Mouse (Mus musculus): Measurements from ENCODE around the gene Gm7137.
"Not testable (repeated sequence)": the region's sequence is repeated elsewhere in the genome, so short reads cannot be mapped to it uniquely, and the experiment has no call there.

The Gm7137 gene

DNA sequence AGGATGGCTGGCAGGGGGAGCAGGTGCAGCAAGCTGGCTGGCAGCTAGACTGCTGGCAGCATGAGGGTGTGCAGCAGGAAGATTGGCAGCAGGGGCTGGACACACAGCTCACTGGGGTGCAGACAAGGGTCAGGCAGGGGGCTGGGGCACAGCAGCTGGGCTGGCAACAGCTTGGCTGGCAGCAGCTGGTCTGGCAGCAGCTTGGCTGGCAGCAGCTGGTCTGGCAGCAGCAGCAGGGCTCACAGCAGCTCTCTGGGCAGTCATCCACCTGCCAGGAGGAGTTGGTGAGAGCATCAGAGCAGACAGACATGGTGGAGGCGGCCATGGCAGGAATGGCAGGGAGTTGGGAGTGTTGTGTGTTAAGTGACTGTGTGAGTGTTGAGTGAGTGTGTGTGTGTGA lies at the start of gene Gm7137:
TSS of gene Gm7137 (minus strand) at position 325 of the 400 bp plus-strand sequence.
- DNase-seq (ENCODE audit: low read depth in 2 of 2, low spot score in 2 of 2): not testable (repeated sequence)

DNA sequence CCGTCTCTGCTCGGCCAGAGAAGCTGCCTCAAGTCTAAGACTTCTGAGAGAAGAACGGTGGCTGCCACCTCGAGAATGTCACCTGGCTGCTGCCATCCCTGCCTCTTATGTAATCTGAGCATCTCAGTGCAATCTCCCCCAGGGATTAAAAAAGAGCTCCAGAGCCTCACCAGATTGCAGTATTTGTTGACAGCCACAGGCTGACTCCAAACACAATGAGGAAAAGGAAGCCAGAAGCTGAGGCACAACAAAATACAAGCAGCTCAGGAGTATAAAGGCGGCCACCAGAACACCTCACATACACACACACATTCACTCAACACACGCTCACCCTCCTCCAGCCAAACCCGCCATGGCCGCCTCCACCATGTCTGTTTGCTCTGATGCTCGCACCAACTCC lies 47.6 kb upstream of the Gm7137 start, which contains the start of gene Krtap10-10:
TSS of gene Krtap10-10 (plus strand) at position 301 of the 400 bp plus-strand sequence.
- DNase-seq (ENCODE audit: low read depth in 2 of 2, low spot score in 2 of 2): no peak

DNA sequence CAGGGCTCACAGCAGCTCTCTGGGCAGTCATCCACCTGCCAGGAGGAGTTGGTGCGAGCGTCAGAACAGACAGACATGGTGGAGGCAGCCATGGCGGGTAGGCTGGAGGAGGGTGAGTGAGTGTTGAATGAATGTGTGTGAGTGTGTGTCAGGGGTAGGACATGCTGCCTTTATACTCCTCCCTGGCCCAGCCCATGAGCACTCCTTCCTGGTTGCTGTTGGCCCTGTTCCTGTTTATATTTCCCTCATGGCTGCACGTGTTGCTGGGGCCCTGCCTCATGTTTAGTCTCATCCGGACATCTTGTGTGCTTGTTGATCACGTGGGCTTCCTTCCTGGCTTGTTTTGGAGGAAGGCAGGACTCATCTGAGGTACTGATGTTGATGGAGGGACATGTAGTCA lies 39.0 kb upstream of the Gm7137 start, which contains the start of gene Krtap10-4:
TSS of gene Krtap10-4 (minus strand) at position 145 of the 400 bp plus-strand sequence.
- no peak for DNase-seq (ENCODE audit: low read depth in 2 of 2, low spot score in 2 of 2)

DNA sequence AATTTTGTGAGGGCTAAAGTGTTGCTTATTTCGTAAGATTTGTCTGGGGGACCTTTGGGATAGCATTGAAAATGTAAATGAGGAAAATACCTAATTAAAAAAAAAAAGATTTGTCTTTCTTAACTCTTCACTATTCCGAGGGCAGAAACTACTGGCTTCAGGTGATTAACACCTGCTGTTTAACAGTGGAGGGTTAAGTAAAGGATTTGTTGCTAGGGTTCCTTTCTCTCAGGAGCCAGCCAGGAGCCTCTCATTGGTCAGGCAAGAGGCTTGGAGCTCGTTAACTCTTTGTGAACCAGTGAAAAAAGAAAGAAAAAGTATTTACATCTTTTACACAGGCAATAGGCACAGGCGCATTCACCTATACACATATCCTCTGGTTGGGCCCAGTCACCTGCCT lies 31.2 kb upstream of the Gm7137 start:
- no peak for DNase-seq (ENCODE audit: low read depth in 2 of 2, low spot score in 2 of 2)

DNA sequence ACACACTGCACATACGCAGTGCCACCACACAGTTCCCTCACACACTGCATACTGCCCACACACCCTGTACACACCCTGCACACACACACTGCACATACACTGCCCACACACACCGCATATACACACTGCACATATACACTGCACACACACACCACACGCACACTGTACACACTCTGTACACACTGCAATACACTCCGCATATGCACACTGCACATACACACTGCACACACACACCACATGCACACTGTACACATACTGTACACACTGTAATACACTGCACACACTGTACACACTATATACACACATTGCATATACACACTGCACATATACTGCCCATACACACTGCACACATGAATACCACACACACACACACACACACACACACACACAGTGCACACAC lies 30.5 kb upstream of the Gm7137 start:
- DNase-seq (ENCODE audit: low read depth in 2 of 2, low spot score in 2 of 2): no peak

DNA sequence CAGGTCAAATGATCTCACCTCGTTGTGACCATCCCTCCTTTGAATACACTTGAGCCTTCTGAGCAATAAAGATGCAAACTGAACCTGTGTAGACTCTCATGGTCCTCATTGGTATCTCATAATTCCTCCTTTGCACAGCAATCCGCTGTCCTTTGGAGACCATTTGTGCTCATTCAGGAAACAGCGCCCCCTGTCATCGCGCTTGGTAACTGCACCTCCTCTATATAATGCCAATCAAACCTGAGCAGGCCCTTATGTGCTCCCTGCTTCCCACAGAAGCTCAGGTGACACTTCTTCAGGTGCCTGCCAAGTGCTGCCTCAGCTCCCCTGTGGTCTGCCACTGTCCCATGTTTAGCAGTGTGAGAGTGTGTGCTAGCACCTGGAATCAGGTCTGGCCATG lies 27.5 kb upstream of the Gm7137 start:
- DNase-seq (ENCODE audit: low read depth in 2 of 2, low spot score in 2 of 2): peak in 1 of 2 experiments; percentile 4

DNA sequence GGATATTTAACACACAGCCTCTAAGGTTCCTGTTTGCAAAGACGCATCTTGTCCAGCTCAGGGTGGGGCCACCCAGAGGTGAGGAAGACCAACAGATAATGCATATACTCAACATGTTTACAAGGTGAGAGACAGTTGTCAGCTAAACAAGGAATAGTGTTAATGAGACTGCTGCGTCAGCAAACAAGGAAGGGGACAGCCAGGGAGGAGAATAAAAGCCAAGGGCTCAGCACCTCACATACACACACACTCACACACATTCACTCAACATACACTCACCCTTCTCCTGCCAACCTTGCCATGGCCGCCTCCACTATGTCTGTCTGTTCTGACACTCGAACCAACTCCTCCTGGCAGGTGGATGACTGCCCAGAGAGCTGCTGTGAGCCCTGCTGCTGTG lies 26.4 kb upstream of the Gm7137 start, which contains the start of gene Gm2696:
TSS of gene Gm2696 (plus strand) at position 301 of the 400 bp plus-strand sequence.
- DNase-seq (ENCODE audit: low read depth in 2 of 2, low spot score in 2 of 2): no peak

DNA sequence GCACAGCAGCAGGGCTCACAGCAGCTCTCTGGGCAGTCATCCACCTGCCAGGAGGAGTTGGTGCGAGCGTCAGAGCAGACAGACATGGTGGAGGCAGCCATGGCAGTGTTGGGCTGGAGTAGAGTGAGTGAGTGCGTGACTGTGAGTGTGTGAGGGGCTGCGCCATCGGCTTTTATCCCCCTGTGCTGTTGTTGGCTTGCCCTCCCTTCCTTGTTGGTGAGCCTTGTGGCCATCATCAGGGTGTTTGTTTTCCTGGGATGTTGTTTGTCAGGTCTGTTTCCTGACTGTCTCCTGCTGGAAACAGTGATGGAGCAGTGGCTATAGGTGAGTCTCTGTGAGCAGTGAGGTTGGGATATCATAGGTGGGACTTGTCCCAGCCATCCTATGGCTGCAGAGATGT lies 23.7 kb upstream of the Gm7137 start, which contains the start of gene Gm9507:
TSS of gene Gm9507 (minus strand) at position 101 of the 400 bp plus-strand sequence.
- no peak for DNase-seq (ENCODE audit: low read depth in 2 of 2, low spot score in 2 of 2)

DNA sequence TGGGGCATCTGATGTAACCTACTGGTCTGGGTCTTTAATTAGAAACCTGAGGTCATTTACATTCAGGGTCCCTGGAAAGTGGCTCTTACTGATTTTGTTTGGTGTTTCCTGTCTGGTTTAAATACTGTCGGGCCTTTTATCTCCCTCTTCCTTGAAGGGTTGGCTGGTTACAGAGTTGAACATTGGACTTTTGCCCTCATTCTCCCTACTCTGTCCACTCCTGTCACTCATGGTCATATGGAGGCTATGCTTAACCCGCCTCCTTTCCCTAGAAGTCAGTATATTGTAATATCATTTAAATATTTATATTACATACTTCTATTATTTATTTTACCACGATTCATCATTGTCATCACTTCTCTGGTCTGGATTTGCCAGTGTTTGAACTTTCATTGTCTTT lies 16.1 kb upstream of the Gm7137 start:
- no peak for DNase-seq (ENCODE audit: low read depth in 2 of 2, low spot score in 2 of 2)

DNA sequence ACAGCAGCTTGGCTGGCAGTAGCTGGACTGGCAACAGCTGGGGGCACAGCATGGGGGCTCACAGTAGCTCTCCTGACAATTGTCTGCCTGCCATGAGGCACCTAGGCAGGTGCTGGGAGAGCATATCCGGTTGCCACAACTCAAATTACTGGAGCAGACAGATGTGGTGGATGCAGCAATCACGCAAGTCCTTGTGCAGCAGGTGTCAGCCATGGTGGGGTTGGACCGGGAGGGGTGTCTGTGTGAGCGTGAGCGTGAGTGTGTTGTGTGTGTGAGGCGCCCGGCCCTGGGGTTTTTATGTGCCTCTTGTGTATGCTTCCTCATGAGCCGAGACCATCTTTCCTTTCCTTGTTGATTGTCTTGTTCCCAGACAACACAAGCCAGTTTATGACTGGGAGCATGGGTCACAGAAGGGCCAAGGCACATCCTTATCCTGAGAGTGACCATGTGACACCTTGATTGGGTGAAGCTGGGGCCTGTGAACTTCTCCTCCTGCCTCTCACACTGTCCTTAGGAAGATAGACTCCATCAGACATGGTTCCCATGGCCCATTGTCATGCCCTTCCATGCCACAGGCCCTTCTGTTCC lies 11.0 kb upstream of the Gm7137 start, which contains the start of gene Gm19668:
TSS of gene Gm19668 (minus strand) at position 213 of the 588 bp plus-strand sequence.
- DNase-seq (ENCODE audit: low read depth in 2 of 2, low spot score in 2 of 2): no peak

DNA sequence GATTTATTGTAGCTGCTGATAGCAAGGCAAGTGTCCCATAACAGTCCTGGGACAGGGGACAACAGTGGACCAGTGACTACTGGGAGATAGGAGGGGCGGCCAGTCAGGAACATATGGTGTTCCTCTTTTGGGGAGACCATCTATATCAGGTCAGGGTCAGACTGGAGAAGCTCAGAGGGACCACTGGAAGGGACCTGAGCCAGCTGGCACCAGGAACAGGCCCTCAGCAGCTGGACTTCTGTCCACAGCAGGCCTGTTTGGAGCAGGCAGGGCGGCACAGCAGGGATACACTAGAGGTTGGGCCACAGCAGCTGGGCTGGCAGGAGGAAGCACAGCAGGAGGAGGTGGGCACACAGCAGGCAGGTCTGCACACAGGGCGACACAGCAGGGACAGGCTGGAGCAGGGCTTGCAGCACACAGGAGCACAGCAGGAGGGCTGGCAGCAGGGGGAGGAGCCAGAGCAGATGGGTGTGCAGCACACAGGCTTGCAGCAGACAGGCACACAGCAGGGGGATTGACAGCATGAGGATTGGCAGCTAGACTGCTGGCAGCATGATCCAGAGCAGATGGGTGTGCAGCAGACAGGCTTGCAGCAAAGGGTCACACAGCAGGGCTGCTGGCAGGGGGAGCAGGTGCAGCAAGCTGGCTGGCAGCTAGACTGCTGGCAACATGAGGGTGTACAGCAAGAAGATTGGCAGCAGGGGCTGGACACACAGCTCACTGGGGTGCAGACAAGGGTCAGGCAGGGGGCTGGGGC lies 10.3 kb upstream of the Gm7137 start:
- not testable (repeated sequence) for DNase-seq (ENCODE audit: low read depth in 2 of 2, low spot score in 2 of 2)

DNA sequence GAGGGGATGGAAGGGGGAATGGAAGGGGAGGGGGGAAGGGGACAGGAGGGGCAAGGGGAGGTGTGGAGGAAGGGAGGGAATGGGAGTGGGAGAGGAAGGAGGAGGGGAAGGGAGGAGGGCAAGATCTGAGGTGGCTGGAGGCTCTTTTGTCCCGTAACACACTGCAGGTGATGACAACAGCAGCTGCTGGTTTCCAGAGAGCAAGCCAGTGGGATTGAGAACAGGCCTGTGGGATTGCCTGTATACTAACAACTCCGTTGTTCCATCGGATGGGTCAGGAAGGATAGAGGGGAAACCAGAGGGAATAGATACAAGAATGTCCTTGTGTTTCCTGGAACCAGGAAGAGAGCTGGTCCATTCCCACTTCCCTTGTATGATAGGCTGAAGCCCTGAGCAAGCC lies 9.7 kb upstream of the Gm7137 start:
- DNase-seq (ENCODE audit: low read depth in 2 of 2, low spot score in 2 of 2): no peak

DNA sequence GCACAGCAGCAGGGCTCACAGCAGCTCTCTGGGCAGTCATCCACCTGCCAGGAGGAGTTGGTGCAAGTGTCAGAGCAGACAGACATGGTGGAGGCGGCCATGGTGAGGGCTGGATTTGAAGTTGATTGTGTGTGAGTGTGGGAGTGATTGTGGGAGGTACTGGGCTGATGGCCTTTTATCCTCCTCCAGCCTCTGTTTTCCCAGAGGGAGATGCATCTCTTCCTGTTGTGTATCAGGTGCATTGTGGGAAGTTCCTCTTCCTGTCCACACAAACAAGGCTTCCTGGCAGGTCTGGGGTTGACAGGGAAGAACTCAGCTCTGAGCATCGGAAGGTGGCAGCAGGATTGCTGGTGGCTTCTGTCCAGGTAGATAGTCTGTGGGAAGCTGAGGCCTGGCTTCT lies 7.0 kb upstream of the Gm7137 start, which contains the start of gene Gm9639:
TSS of gene Gm9639 (minus strand) at position 101 of the 400 bp plus-strand sequence.
- no peak for DNase-seq (ENCODE audit: low read depth in 2 of 2, low spot score in 2 of 2)

DNA sequence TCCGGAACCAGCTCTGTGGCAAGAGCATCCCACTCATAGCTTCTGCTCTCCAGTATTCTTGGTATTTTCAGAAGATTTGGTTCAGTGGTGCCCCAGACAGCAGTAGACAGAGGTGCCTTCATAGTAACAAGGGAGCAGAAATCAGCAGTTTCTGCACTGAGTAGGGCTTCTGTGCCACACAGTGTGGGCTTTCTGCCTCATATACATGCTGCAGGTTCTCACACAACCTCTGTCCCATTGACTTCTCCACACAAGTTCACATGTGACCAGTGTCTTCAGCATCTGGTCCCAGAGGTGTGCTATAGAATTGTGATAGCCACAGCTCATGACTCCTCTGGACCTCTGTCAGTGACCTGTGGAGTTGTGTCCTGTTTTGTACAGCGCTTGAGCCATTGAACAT lies 621 bp upstream of the Gm7137 start:
- no peak for DNase-seq (ENCODE audit: low read depth in 2 of 2, low spot score in 2 of 2)

DNA sequence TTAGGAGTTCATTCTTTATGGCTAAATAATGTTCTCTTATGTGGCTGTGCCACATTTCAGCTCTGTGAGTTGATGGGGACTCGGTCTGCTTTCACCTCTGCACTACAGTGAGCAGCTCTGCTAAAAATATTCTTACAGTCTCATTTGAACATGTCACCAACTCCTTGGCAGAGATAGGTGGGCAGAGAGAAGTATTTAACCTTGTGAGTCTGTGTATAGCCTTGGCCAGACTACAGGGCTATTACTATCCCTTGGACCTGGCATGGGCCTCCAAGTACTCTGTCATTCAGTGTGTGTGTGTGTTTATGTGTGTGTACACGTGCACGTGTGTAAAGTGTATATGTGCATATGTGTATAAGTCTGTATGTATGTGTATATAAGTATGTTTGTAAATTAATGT lies 4.6 kb downstream of the Gm7137 start:
- not testable (repeated sequence) for DNase-seq (ENCODE audit: low read depth in 2 of 2, low spot score in 2 of 2)

DNA sequence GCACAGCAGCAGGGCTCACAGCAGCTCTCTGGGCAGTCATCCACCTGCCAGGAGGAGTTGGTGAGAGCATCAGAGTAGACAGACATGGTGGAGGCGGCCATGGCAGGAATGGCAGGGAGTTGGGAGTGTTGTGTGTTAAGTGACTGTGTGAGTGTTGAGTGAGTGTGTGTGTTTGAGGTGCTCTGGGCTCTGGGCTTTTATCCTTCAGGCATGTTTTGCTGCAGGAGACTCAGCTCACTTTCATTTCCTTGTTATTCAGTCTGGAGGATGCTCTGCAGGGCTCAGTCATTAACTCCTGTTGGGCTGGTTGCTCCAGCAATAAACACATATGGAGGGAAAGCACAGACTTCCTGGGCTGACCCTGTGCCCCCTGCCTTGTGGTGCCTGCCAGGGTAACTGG lies 5.6 kb downstream of the Gm7137 start, which contains the start of gene Gm3250:
TSS of gene Gm3250 (minus strand) at position 101 of the 400 bp plus-strand sequence.
- not testable (repeated sequence) for DNase-seq (ENCODE audit: low read depth in 2 of 2, low spot score in 2 of 2)

DNA sequence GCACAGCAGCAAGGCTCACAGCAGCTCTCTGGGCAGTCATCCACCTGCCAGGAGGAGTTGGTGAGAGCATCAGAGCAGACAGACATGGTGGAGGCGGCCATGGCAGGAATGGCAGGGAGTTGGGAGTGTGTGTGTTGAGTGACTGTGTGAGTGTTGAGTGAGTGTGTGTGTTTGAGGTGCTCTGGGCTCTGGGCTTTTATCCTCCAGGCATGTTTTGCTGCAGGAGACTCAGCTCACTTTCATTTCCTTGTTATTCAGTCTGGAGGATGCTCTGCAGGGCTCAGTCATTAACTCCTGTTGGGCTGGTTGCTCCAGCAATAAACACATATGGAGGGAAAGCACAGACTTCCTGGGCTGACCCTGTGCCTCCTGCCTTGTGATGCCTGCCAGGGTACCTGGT lies 11.2 kb downstream of the Gm7137 start, which contains the start of gene Gm7138:
TSS of gene Gm7138 (minus strand) at position 101 of the 400 bp plus-strand sequence.
- DNase-seq (ENCODE audit: low read depth in 2 of 2, low spot score in 2 of 2): not testable (repeated sequence)

DNA sequence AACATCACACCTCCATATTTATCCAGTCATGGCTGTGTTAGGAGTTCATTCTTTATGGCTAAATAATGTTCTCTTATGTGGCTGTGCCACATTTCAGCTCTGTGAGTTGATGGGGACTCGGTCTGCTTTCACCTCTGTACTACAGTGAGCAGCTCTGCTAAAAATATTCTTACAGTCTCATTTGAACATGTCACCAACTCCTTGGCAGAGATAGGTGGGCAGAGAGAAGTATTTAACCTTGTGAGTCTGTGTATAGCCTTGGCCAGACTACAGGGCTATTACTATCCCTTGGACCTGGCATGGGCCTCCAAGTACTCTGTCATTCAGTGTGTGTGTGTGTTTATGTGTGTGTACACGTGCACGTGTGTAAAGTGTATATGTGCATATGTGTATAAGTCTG lies 15.9 kb downstream of the Gm7137 start:
- DNase-seq (ENCODE audit: low read depth in 2 of 2, low spot score in 2 of 2): not testable (repeated sequence)

DNA sequence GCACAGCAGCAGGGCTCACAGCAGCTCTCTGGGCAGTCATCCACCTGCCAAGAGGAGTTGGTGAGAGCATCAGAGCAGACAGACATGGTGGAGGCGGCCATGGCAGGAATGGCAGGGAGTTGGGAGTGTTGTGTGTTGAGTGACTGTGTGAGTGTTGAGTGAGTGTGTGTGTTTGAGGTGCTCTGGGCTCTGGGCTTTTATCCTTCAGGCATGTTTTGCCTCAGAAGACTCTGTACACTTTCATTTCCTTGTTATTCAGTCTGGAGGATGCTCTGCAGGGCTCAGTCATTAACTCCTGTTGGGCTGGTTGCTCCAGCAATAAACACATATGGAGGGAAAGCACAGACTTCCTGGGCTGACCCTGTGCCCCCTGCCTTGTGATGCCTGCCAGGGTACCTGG lies 16.8 kb downstream of the Gm7137 start, which contains the start of gene Gm3238:
TSS of gene Gm3238 (minus strand) at position 101 of the 400 bp plus-strand sequence.
- DNase-seq (ENCODE audit: low read depth in 2 of 2, low spot score in 2 of 2): not testable (repeated sequence)

DNA sequence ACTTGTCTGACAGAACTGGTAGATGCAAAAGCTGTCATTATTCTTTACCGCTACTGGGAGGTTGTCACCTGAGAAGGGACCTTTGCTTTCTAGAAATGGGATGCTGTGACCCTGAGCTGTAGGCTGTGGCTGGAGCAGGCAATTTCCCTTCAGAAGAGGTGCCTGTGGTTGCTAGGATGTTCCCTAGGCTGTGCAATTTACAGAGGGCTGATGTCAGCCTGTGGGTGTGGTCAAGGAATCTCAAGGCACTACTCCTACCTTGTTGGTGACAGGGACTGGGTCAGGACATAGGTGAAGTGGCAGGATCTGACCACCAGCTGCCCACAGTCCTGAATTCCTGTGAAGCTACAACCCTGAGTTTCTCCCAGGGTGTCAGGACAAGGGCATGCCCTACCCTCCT lies 18.3 kb downstream of the Gm7137 start:
- DNase-seq (ENCODE audit: low read depth in 2 of 2, low spot score in 2 of 2): no peak

DNA sequence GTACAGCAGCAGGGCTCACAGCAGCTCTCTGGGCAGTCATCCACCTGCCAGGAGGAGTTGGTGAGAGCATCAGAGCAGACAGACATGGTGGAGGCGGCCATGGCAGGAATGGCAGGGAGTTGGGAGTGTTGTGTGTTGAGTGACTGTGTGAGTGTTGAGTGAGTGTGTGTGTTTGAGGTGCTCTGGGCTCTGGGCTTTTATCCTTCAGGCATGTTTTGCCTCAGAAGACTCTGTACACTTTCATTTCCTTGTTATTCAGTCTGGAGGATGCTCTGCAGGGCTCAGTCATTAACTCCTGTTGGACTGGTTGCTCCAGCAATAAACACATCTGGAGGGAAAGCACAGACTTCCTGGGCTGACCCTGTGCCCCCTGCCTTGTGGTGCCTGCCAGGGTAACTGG lies 28.4 kb downstream of the Gm7137 start, which contains the start of gene Gm3233:
TSS of gene Gm3233 (minus strand) at position 101 of the 400 bp plus-strand sequence.
- not testable (repeated sequence) for DNase-seq (ENCODE audit: low read depth in 2 of 2, low spot score in 2 of 2)

DNA sequence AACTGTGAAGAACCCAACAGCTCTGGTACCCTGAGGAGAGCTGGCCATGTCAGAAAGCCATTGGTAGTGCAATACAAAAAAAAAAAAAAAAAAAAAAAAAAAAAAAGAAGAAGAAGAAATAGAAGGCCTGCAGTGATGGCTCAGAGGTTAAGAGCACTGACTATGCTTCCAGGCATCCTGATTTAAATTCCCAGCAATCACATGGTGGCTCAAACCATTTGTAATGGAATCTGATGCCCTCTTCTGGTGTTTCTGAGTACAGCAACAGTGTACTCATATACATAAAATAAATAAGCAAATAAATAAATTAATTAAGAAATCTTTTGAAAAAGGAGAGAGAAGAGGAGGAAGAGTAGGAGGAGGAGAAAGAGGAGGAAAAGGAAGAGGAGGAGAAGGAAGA lies 34.6 kb downstream of the Gm7137 start:
- DNase-seq (ENCODE audit: low read depth in 2 of 2, low spot score in 2 of 2): no peak
